8 mouse cellular contexts compared by ENCODE assay signal in the genomic region with DNA sequence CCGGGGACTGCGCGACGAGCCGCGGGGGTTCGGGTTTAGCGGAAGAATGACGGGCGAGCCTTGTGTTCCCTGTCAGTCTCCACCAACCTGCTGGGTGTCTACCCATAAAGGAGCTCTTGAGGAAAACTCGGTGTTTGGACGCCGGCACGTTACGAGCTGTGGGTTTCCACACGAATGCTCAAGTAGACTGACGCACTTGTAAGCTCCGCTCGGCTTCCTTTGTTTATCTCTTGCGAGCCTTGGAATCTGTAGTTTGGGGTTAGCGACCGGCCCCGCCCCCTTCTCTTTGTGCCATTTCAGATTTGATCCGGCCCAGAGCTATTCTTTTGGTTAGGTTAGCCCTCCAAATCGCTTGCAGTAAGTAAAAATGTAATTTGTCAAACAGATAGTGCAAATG. TPM values are rescaled to one million over a fixed set of nuclear protein-coding genes. Genes with fewer than 3 reads are reported as not detected.
A peak's percentile ranks its signal among the peaks of the same experiment; 100 is the strongest.
DNase-seq lines count a peak whose midpoint lies in the region; ATAC-seq and TF ChIP-seq lines count a peak whose summit lies in the region.

No protein-coding gene starts in this region.

- peak overlapping the region; percentile 81 for H3K4me3 ChIP-seq in heart, embryonic 13.5 days
- peak overlapping the region; percentile 95 for H3K4me3 ChIP-seq in erythroblast, embryonic 14.5 days (replicated peaks)
- peak overlapping the region; percentile 58 for H3K4me3 ChIP-seq in kidney, postnatal 0 days (replicated peaks; ENCODE audit: low read depth, low read length)

- H3K9ac ChIP-seq in heart, embryonic 13.5 days, result peak overlapping the region; percentile 92
- peak overlapping the region; percentile 65 for H3K9ac ChIP-seq in kidney, postnatal 0 days (ENCODE audit: low read depth, low read length)

- DNase-seq in heart, adult 11 months, result no peak
- DNase-seq in MEL-GATA-1-ER (ENCODE audit: extremely low read depth, low read depth), result peak; percentile 44
- DNase-seq in kidney, postnatal 0 days (ENCODE audit: low spot score), result peak; percentile 73
- no peak for DNase-seq in layer of hippocampus, postnatal 10 days (ENCODE audit: low spot score in 2 of 2)
- DNase-seq in gastrocnemius, postnatal 25 days, result no peak

- H3K9me3 ChIP-seq in heart, embryonic 13.5 days, result no peaks in the 10 kb centered on the region
- no peaks in the 10 kb centered on the region for H3K9me3 ChIP-seq in erythroblast, embryonic 14.5 days (ENCODE audit: control insufficient read depth, low read length)
- H3K9me3 ChIP-seq in kidney, postnatal 0 days (replicated peaks; ENCODE audit: low read length), result no peaks in the 10 kb centered on the region

- no peaks in the 10 kb centered on the region for H3K27me3 ChIP-seq in heart, embryonic 13.5 days (replicated peaks)
- peaks cover 5% of the 10 kb centered on the region for H3K27me3 ChIP-seq in erythroblast, embryonic 14.5 days (ENCODE audit: control insufficient read depth)
- H3K27me3 ChIP-seq in kidney, postnatal 0 days (ENCODE audit: insufficient read depth, low read length), result no peaks in the 10 kb centered on the region

- H3K36me3 ChIP-seq in heart, embryonic 13.5 days, result no peaks in the 10 kb centered on the region
- no peaks in the 10 kb centered on the region for H3K36me3 ChIP-seq in erythroblast, embryonic 14.5 days (ENCODE audit: control insufficient read depth)
- H3K36me3 ChIP-seq in kidney, postnatal 0 days (ENCODE audit: insufficient read depth, low read length), result no peaks in the 10 kb centered on the region

- H3K4me2 ChIP-seq in heart, embryonic 13.5 days, result peak overlapping the region; percentile 86
- H3K4me2 ChIP-seq in kidney, postnatal 0 days (ENCODE audit: low read length), result peak overlapping the region; percentile 67

- H3K27ac ChIP-seq in heart, embryonic 13.5 days (replicated peaks), result peak overlapping the region; percentile 96
- H3K27ac ChIP-seq in kidney, postnatal 0 days, result peak overlapping the region; percentile 90

- under 1% methylated on average over 25 of the region's 25 CpGs for WGBS in heart, embryonic 13.5 days
- under 1% methylated on average over 25 of the region's 25 CpGs for WGBS in kidney, postnatal 0 days

- no peak for TF ChIP-seq CTCF in kidney, postnatal 0 days (IDR thresholded peaks at IDR 0.05; ENCODE audit: low read depth)

- peaks cover 21% of the 10 kb centered on the region for H3K4me1 ChIP-seq in heart, embryonic 13.5 days
- H3K4me1 ChIP-seq in erythroblast, embryonic 14.5 days (ENCODE audit: control insufficient read depth), result peaks cover 31% of the 10 kb centered on the region
- peaks cover 9% of the 10 kb centered on the region for H3K4me1 ChIP-seq in kidney, postnatal 0 days (replicated peaks; ENCODE audit: insufficient read depth, low read length)

- no peak; the same call in 1 of the 2 replicates for ATAC-seq in heart, embryonic 13.5 days (ENCODE audit: extremely low read depth, insufficient number of reproducible peaks, low FRiP score, low TSS enrichment)
- peak; percentile 22 for ATAC-seq in kidney, postnatal 0 days (replicated peaks; ENCODE audit: low FRiP score, low read depth)
- peak; percentile 22 for ATAC-seq in megakaryocyte progenitor cell, adult 5-6 weeks (replicated peaks; ENCODE audit: poor library complexity)

RNA-seq across cellular contexts. Expression of gene Avl9, which starts 0.6 kb away (rescaled TPM):
- 5.8 TPM in 2 replicates for polyA plus RNA-seq in heart, embryonic 13.5 days (2015; fragmentation: Nextera tagmentation; extraction: Ambion mirVana)
- 0.18 and 0.20 TPM in 2 replicates for polyA plus RNA-seq in erythroblast, embryonic 14.5 days (2012)
- 9.1 and 10.0 TPM in 2 replicates for polyA plus RNA-seq in kidney, postnatal 0 days (2015; fragmentation: Nextera tagmentation; extraction: Ambion mirVana)
- total RNA-seq in megakaryocyte progenitor cell, adult 5-6 weeks (2015), result 21.1 and 23.2 TPM in 2 replicates
- 19.7 and 22.2 TPM in 2 replicates for total RNA-seq in megakaryocyte progenitor cell, adult 5-6 weeks (2017)
- total RNA-seq in layer of hippocampus, postnatal 10 days (2021), result 10 to 100 TPM; 36.7 to 39.0 TPM
- total RNA-seq in gastrocnemius, postnatal 25 days (2021), result 1 to 10 TPM; 4.4 to 4.8 TPM

RNA-seq across cellular contexts. Expression of gene Lsm5, which starts 10.8 kb away (rescaled TPM):
- 70.2 and 74.5 TPM in 2 replicates for polyA plus RNA-seq in heart, embryonic 13.5 days (2015; fragmentation: Nextera tagmentation; extraction: Ambion mirVana)
- 0.08 TPM in 1 of 2 replicates, not detected in the other for polyA plus RNA-seq in erythroblast, embryonic 14.5 days (2012)
- 147 and 170 TPM in 2 replicates for polyA plus RNA-seq in kidney, postnatal 0 days (2015; fragmentation: Nextera tagmentation; extraction: Ambion mirVana)
- total RNA-seq in megakaryocyte progenitor cell, adult 5-6 weeks (2015), result 103 and 126 TPM in 2 replicates
- 135 and 200 TPM in 2 replicates for total RNA-seq in megakaryocyte progenitor cell, adult 5-6 weeks (2017)
- total RNA-seq in layer of hippocampus, postnatal 10 days (2021), result 10 to 100 TPM; 31.2 to 33.3 TPM
- total RNA-seq in gastrocnemius, postnatal 25 days (2021), result 10 to 100 TPM; 13.2 to 13.9 TPM

Comparison
In these comparisons a context has a peak if more than half of its experiments do, and no peak if none do; other contexts are left out.
1. DNase-seq: peak in MEL-GATA-1-ER (single experiment) and kidney, postnatal 0 days (single experiment); none in heart, adult 11 months (single experiment), layer of hippocampus, postnatal 10 days (0 of 2) and gastrocnemius, postnatal 25 days (single experiment).
2. Peak in every context shown above with its lines, with median percentiles within 50 percentile points of each other: H3K4me3 ChIP-seq.